Comparison of ENCODE assay signal across 23 mouse cellular contexts in genomic region chr8:77696182-77696581, GRCm38 (mm10). TPM values are rescaled to one million over a fixed set of nuclear protein-coding genes. Genes with fewer than 3 reads are reported as not detected.
DNase-seq lines count a peak whose midpoint lies in the region; ATAC-seq and TF ChIP-seq lines count a peak whose summit lies in the region.
"Had no signal": no experiment of that assay in that cellular context is flagged by ENCODE, and none has a peak within 500 bp of the region (broad histone marks: within the 10 kb centered on the region; RNA-seq: fewer than 3 reads in every experiment).

No protein-coding gene starts in this region.

- no peak for ATAC-seq in kidney, embryonic 14.5 days (ENCODE audit: low FRiP score, low TSS enrichment)
- ATAC-seq in lung, postnatal 0 days, result no peak
- ATAC-seq: activated CD4-positive, CD25-positive, alpha-beta regulatory T cell, adult 4 months; forebrain, embryonic 14.5 days; midbrain, embryonic 15.5 days had no signal

- H3K9ac ChIP-seq in kidney, embryonic 14.5 days (ENCODE audit: low read depth, low read length), result no peak overlapping the region
- no peak overlapping the region for H3K9ac ChIP-seq in lung, postnatal 0 days (replicated peaks; ENCODE audit: low read depth)
- H3K9ac ChIP-seq: embryonic facial prominence, embryonic 15.5 days; heart, embryonic 12.5 days; hindbrain, embryonic 14.5 days; limb, embryonic 12.5 days; liver, embryonic 15.5 days; midbrain, embryonic 15.5 days had no signal

- no peak overlapping the region for H3K4me3 ChIP-seq in kidney, embryonic 14.5 days (ENCODE audit: low read length)
- H3K4me3 ChIP-seq in lung, postnatal 0 days (ENCODE audit: low read depth, low read length), result no peak overlapping the region
- no peak overlapping the region for H3K4me3 ChIP-seq in limb, embryonic 10.5 days
- H3K4me3 ChIP-seq: embryonic facial prominence, embryonic 15.5 days; heart, embryonic 12.5 days; limb, embryonic 12.5 days; liver, embryonic 15.5 days; midbrain, embryonic 15.5 days had no signal

- H3K27me3 ChIP-seq in kidney, embryonic 14.5 days (ENCODE audit: control insufficient read depth, insufficient read depth, low read length), result no peaks in the 10 kb centered on the region
- no peaks in the 10 kb centered on the region for H3K27me3 ChIP-seq in lung, postnatal 0 days (replicated peaks; ENCODE audit: insufficient read depth, low read length)
- no peaks in the 10 kb centered on the region for H3K27me3 ChIP-seq in limb, embryonic 10.5 days (ENCODE audit: low read depth, poor library complexity, severe bottlenecking)
- H3K27me3 ChIP-seq: CH12.LX; embryonic facial prominence, embryonic 15.5 days; heart, embryonic 12.5 days; limb, embryonic 12.5 days; liver, embryonic 15.5 days; midbrain, embryonic 15.5 days had no signal

- no peaks in the 10 kb centered on the region for H3K9me3 ChIP-seq in kidney, embryonic 14.5 days (ENCODE audit: control insufficient read depth, low read length)
- no peaks in the 10 kb centered on the region for H3K9me3 ChIP-seq in lung, postnatal 0 days (ENCODE audit: low read length)
- no peaks in the 10 kb centered on the region for H3K9me3 ChIP-seq in limb, embryonic 10.5 days (replicated peaks)
- H3K9me3 ChIP-seq: embryonic facial prominence, embryonic 15.5 days; heart, embryonic 12.5 days; limb, embryonic 12.5 days; liver, embryonic 15.5 days; midbrain, embryonic 15.5 days had no signal

- TF ChIP-seq EP300 in lung, postnatal 0 days (IDR thresholded peaks at IDR 0.05), result no peak

- H3K27ac ChIP-seq in kidney, embryonic 14.5 days (ENCODE audit: low read depth, low read length), result 0 out of 2 replicates have a peak overlapping the region, but pooled peaks have one; percentile 31
- peak overlapping the region; percentile 54 for H3K27ac ChIP-seq in lung, postnatal 0 days (ENCODE audit: low read length)
- peak overlapping the region; percentile 79 for H3K27ac ChIP-seq in limb, embryonic 10.5 days
- H3K27ac ChIP-seq: embryonic facial prominence, embryonic 15.5 days; hindbrain, embryonic 14.5 days; liver, embryonic 15.5 days; midbrain, embryonic 15.5 days had no signal

- no peak for TF ChIP-seq CTCF in lung, postnatal 0 days (IDR thresholded peaks at IDR 0.05)

- H3K4me1 ChIP-seq in kidney, embryonic 14.5 days (ENCODE audit: control insufficient read depth, insufficient read depth, low read length), result peaks cover 8% of the 10 kb centered on the region; the same call in 1 of the 2 replicates
- no peaks in the 10 kb centered on the region for H3K4me1 ChIP-seq in lung, postnatal 0 days (ENCODE audit: insufficient read depth, low read depth, low read length)
- H3K4me1 ChIP-seq in limb, embryonic 10.5 days, result peaks cover 51% of the 10 kb centered on the region
- H3K4me1 ChIP-seq: liver, embryonic 15.5 days; midbrain, embryonic 15.5 days had no signal

- WGBS in kidney, embryonic 14.5 days, result 56% methylated on average over 4 of the region's 4 CpGs
- WGBS in lung, postnatal 0 days, result 72% methylated on average over 4 of the region's 4 CpGs
- 89% methylated on average over 4 of the region's 4 CpGs for WGBS in limb, embryonic 10.5 days

- no peak for DNase-seq in kidney, adult 8-10 months
- DNase-seq in lung, postnatal 0 days (ENCODE audit: low spot score), result no peak
- DNase-seq in lung, postnatal 4 days, result no peak
- DNase-seq in limb, embryonic 10.5 days (ENCODE audit: low spot score), result no peak
- DNase-seq in left cerebral cortex, adult 9 months (ENCODE audit: low spot score in 2 of 2), result no peak
- DNase-seq: adrenal gland, adult 2 months; adrenal gland, postnatal 36 days; cerebellum, adult 2 months; cerebellum, postnatal 14 days; gastrocnemius, postnatal 14 days; kidney, adult 18-20 months; layer of hippocampus, adult 9-11 months; right cerebral cortex, adult 18-20 months had no signal

- H3K4me2 ChIP-seq in kidney, embryonic 14.5 days (replicated peaks; ENCODE audit: low read depth, low read length), result no peak overlapping the region
- no peak overlapping the region for H3K4me2 ChIP-seq in lung, postnatal 0 days (replicated peaks; ENCODE audit: low read depth, low read length)
- H3K4me2 ChIP-seq: embryonic facial prominence, embryonic 15.5 days; heart, embryonic 12.5 days; hindbrain, embryonic 14.5 days; limb, embryonic 12.5 days; liver, embryonic 15.5 days; midbrain, embryonic 15.5 days had no signal

- no peaks in the 10 kb centered on the region for H3K36me3 ChIP-seq in kidney, embryonic 14.5 days (ENCODE audit: control insufficient read depth, insufficient read depth, low read length)
- no peaks in the 10 kb centered on the region for H3K36me3 ChIP-seq in lung, postnatal 0 days (ENCODE audit: insufficient read depth, low read length)
- H3K36me3 ChIP-seq in limb, embryonic 10.5 days, result peaks cover 19% of the 10 kb centered on the region
- H3K36me3 ChIP-seq: embryonic facial prominence, embryonic 15.5 days; limb, embryonic 12.5 days; liver, embryonic 15.5 days; midbrain, embryonic 15.5 days had no signal

RNA-seq across cellular contexts. Expression of gene Ednra, which starts 28.1 kb away (rescaled TPM):
- polyA plus RNA-seq in kidney, embryonic 14.5 days (2014; fragmentation: Nextera tagmentation; extraction: Ambion mirVana), result 17.6 and 28.9 TPM in 2 replicates
- polyA plus RNA-seq in lung, postnatal 0 days (2015; fragmentation: Nextera tagmentation; extraction: Ambion mirVana), result 54.6 and 57.6 TPM in 2 replicates
- 49.3 and 68.9 TPM in 2 replicates for polyA plus RNA-seq in limb, embryonic 10.5 days (2016; fragmentation: Nextera tagmentation; extraction: Ambion mirVana)
- polyA plus RNA-seq: activated CD4-positive, CD25-positive, alpha-beta regulatory T cell, adult 4 months had no signal
